Mouse (Mus musculus) olfactory bulb, adult 2 months (tissue): Measurements from ENCODE around the gene Ccr7.

Source experiments
- CTCF ChIP-seq: fragments of 200-500 bp; IDR thresholded peaks from 2 replicates; pipeline ENCODE4 v1.5.1; 2012; ENCODE audit warnings: low read depth, mild to moderate bottlenecking, low read length, moderate library complexity; ENCODE audit not compliant: insufficient read depth
- POLR2A ChIP-seq: fragments of 200-500 bp; IDR thresholded peaks from 2 replicates; pipeline ENCODE4 v1.6.1; 2012; ENCODE audit warnings: mild to moderate bottlenecking, low read depth, low read length, moderate library complexity; ENCODE audit not compliant: insufficient read depth

DNA sequence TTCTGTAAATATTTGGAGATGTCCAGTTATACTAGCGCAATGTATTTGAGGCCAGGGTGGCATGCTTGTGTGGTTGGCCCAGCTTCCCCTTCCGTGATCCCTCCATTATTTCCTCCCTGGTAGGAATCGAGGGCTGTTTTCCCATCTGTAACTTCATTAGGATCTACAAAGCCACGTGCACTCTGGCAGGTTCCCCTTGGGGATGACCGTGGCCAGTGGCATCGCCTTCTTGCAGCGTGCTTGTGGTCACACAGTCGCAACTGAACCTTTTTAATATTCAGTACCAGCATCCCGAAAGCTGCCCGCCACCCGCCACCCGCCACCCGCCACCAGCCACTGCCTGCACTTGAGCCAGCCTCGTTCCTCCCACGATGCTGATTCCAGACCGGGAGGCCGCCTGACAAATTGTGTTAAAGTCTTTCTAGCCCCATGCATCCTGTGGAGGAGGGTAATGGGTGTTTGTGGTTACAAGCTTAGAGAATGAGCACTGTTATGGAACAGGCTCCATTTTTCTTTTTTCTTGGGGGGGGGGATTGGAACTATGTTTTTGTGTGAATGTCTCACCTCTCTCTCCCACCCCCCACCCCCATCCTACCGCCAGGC lies 12.3 kb downstream of the Ccr7 start:
- no peak for TF ChIP-seq POLR2A
- TF ChIP-seq CTCF, result no peak
